In the genomic region with DNA sequence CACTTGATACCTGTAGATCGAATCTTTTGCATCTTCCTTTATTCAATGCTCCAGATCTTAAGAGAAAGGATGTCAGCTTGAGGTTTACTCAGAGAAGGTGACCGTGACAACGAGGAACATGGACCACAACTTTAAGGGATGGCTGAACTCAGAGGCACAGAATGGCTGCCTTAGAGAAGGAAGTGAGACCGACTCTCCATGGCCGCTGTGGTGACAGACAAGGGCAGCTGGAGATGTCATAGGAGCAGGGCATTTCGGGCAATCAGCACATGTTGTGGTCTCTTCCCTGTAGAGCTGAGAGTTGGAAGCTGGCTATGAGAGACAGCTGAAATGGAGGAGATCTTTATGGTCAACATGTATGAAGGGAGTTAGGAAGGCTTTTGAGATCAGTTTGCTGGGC, we compare ENCODE assay signal across 14 mouse cellular contexts. TPM values are rescaled to one million over a fixed set of nuclear protein-coding genes. Genes with fewer than 3 reads are reported as not detected.
"Had no signal": no experiment of that assay in that cellular context is flagged by ENCODE, and none has a peak within 500 bp of the region (broad histone marks: within the 10 kb centered on the region; RNA-seq: fewer than 3 reads in every experiment).

No protein-coding gene starts in this region.

- H3K36me3 ChIP-seq: heart, embryonic 10.5 days; heart, embryonic 12.5 days; hindbrain, embryonic 10.5 days; hindbrain, embryonic 12.5 days; intestine, embryonic 15.5 days; limb, embryonic 13.5 days; liver, embryonic 13.5 days had no signal

- H3K4me3 ChIP-seq: heart, adult 2 months; heart, embryonic 10.5 days; heart, embryonic 12.5 days; hindbrain, embryonic 10.5 days; hindbrain, embryonic 12.5 days; intestine, embryonic 15.5 days; layer of hippocampus, adult 2 months; left cerebral cortex, adult 2 months; limb, embryonic 13.5 days; liver, embryonic 13.5 days had no signal

- H3K4me2 ChIP-seq: heart, embryonic 12.5 days; hindbrain, embryonic 12.5 days; hindbrain, embryonic 14.5 days; intestine, embryonic 15.5 days; limb, embryonic 13.5 days; liver, embryonic 11.5 days; liver, embryonic 13.5 days had no signal

- H3K27me3 ChIP-seq: intestine, embryonic 15.5 days had no signal

RNA-seq across cellular contexts. Expression of a gene that starts 54.2 kb away (rescaled TPM):
- polyA plus RNA-seq: hindbrain, embryonic 14.5 days; inflammation-experienced regulatory T-cells, adult 6 months; kidney, embryonic 14.5 days; liver, embryonic 13.5 days had no signal
